Mouse (Mus musculus): ENCODE data around the gene Rag1.

DNA sequence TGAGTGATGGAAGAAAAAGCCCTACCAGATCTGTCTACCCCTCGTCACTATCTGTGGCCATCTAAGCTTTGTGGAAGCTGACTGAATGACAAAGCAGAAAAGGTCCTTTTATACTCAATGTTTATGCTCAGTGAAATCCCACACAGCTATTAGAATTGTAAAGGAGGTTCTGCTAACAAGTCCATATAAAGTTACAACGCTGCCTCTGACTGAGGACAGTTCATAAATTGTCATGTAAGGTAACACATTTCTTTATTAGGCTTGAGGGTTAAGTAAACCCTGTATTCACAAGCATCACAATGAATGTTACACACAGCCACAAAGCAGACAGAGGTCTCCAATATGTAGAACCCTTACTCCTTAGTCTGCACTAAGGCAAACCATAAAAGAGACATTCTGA lies 25.3 kb downstream of the Rag1 start:
- TF ChIP-seq EP300 (optimal IDR thresholded peaks at IDR 0.05) (no peak), CTCF (IDR thresholded peaks at IDR 0.05; ENCODE audit: low read depth) (no peak)

Measured in stomach, postnatal 0 days (tissue).